Mouse (Mus musculus): ENCODE measurements around the gene Uts2r.

The Uts2r gene

DNA sequence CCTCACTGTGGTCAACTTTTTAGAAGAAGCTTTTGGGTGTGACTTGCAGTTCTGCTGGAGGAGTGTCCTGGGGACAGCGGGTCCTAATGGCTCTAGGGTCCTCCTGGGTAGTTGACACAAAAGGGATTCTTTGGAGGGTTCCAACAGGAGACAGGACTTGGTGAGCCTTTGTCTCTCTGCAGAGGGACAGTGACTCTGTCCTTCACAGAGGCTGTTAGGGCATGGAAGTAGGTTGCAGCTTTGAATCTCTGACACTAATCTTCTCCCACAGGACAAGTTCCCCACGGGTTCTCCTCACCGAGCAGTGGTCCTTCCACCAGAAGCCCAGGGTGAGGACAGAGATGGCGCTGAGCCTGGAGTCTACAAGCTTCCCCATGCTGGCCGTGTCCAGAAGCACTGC, at the start of gene Uts2r:
Gene Uts2r (plus strand): TSS at position 301 of the 400 bp plus-strand sequence.
- DNase-seq (ENCODE audit: low spot score): no peak

- no peak for DNase-seq (ENCODE audit: low spot score)
Measured at GRCm38 (mm10) chr11:121111051-121111450, 49.0 kb upstream of the Uts2r start.

DNA sequence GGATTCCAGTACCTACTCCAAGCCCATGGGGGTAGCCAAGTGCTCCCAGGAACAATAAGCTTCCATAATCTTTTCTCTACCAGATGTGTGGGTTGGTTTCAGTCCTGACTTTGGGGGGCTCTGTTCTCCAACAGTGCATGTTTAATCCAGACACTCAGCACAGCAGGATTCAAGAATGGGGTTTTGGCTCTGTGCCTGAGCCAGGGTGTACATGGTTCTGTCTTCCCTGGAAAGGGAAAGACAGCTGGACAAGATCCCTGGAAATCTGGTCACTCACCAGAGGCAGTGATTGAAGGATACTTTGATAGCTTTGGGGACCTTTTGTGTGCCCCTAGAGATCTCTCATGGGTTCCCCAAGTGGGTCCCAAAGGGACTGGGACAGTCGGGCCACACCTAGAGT, 48.5 kb upstream of the Uts2r start:
- DNase-seq (ENCODE audit: low spot score): no peak

DNA sequence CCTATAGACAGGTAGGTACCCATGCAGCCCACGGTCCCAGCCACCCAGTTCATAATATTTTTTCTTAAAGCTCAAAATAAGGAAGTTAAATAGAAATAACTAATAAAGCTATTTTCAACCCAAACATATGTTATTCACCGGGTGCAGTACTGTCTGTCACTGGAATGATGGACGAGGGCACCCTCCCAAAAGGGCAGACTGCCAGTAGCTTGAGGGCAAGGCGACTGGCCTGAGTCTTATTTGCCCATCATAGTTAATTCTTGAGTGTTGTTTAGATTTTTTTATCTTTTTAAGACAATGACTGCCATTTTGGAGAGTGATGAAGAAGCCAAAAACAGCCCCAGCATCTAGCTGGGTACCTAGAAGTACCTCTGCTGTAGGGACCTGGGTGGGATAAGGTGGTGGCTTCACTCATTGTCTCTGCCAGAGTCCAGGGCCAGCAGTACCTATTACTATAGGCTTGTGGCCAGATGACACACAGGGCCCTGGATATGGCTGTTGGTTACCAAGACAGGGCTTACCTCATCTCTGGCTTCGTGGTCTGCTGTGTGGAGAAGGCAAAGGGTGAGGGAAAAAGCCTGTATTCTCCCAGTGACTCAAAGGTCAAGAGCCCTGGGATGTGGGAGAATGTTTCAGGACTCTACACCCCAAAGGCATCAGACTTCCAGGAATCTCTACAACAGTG, 47.8 kb upstream of the Uts2r start:
- DNase-seq (ENCODE audit: low spot score): no peak

DNA sequence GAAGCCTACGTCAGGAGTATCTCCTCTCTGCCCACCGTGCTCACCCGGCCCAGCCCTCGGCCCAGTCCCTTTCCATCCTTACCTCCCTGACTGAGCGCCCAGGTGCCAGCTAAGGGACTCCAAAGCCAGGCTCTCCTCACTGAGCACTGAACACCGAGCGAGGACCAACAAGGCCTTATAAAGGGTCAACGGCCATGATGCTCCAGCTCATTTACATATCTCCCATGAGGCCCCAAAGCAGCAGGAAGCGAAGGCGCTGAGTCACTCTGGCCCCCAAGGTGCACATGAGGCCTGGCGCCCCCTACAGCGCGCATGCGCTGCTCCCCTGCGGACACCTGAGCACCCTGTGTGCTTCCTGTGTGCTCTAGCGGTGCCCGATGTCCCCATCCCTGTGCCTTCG, 42.0 kb upstream of the Uts2r start:
- no peak for DNase-seq (ENCODE audit: low spot score)

DNA sequence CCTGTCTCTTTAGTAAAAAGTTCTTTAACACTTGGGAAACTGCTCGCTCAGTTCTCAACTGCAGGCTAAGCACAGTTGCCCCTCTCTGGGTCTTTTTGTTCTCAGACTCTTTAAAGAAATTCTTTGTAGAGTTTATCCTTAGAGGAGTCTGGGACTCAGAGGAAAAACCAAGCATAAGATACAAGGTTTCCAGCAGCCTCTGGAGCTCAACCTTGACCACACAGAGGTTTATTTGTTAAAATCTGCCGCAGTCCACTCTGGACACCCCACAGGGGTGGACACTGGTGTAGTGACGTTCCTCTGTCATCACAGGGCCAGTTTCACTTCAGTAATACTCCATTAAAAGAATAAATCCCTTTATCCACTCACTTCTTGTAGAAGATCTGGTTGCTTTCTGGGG, 41.5 kb upstream of the Uts2r start, which contains the start of gene Tex19.2:
Gene Tex19.2 (minus strand): TSS at position 101 of the 400 bp plus-strand sequence.
- no peak for DNase-seq (ENCODE audit: low spot score)

DNA sequence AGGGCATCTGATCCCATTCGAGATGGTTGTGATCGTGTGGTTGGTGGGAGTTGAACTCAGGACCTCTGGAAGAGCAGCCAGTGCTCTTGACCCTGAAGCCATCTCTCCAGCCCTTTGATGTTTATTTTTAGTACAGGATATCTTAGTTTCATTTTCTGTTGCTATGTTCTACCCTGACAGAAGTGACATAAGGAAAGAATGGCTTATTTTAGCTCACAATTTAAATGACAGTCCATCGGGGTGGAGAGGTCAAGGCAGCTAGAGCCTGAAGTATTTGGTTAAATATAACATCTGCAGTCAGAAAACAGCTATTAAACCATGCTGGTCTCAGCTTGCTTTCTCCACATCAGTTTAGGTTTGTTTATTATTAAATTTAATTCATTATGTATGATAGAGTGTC, 38.9 kb upstream of the Uts2r start:
- DNase-seq (ENCODE audit: low spot score): no peak

DNA sequence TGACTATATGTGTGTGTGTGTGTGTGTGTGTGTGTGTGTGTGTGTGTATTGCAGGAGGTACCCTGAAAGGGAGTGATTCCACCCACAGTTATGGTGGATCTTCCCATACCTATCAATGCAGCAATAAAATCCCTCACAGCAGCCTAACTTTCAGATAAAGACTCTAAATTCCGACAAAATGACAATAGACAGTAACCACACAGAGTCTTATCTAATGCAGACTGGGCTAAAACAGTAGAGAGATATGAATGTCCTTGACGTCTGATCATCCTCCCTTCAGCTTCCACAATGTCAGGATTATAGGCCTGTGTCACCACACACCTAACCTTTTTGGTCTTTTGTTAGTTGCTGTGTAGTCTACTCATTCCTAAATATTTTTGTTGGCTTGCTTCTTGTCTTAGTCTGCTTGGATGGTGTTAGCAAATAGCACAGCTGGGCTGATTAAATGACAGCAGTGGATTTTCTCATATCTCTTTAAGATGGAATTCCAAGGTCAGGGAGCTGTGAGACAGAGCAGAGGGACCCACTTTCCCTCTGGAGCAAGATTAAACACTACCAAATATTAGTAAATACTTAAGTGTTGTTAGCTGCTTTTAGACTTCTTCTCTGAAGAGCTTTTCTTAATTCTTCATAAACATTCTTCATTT, 37.9 kb upstream of the Uts2r start:
- DNase-seq (ENCODE audit: low spot score): no peak

GRCm38 (mm10) chr11:121123438-121123837, 36.6 kb upstream of the Uts2r start:
- DNase-seq (ENCODE audit: low spot score): no peak

DNA sequence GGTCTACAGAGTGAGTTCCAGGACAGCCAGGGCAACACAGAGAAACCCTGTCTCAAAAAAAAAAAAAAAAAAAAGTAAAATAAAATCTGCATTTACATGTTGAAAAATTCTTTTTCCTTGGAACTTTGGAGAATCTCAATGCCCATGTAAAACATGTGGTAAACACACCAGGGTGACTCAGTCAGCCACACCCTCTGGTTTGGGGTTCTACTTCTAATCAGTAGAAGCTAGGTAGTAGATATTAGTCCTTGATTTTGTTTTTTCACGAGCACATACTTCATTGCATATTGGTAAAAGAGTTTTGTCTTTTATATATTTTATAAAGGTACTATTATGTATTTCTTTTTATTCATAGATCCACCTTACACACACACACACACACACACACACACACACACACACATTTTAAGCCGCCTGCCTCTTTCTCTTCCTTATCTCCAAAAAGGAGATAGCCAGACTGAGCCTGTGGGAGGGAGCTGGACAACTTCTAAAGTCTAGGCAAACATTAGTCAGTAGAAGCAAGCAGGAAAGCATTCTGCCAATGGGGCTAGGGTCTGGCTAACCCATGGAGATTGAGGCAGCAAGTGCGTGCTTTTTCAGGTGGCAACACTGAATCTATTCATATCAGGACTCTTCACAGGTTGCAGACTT, 34.4 kb upstream of the Uts2r start:
- DNase-seq (ENCODE audit: low spot score): no peak

DNA sequence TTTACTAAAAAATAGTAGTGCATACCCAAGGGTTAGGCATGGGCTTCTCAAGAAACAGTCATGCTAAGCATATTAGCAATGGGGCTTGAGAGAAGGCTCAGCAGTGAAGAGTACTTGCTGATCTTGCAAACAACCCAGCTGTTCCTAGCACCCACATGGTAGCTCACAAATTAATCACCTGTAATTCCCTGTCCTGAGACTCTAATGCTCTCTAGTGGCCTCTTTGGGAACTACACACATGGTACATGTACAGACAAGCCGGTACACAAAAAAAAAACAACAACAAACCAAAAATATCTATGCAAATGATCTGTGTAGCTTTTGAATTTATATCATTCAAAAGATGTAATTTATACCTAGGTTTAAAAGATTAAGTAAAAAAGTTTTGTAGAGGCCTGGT, 33.7 kb upstream of the Uts2r start:
- no peak for DNase-seq (ENCODE audit: low spot score)

DNA sequence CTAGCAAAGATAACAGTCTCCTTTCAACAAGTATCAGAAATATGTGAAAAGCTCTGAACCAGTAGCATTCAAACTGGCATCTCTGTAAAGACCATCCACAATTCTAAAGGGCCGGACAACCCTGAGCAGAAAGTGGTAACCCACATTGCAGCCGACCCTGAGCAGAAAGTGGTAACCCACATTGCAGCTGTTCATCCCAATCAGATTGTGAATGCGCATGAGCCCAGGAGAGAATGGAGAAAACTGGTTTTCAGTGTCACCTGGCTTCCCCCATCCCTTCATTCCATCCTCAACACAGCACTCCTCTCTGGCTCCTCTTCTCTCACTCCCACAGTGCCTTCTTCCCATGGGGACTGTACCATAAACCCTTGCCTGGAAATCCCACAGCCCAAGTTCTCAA, 32.6 kb upstream of the Uts2r start:
- no peak for DNase-seq (ENCODE audit: low spot score)

GRCm38 (mm10) chr11:121129616-121130015, 30.5 kb upstream of the Uts2r start:
- no peak for DNase-seq (ENCODE audit: low spot score)

DNA sequence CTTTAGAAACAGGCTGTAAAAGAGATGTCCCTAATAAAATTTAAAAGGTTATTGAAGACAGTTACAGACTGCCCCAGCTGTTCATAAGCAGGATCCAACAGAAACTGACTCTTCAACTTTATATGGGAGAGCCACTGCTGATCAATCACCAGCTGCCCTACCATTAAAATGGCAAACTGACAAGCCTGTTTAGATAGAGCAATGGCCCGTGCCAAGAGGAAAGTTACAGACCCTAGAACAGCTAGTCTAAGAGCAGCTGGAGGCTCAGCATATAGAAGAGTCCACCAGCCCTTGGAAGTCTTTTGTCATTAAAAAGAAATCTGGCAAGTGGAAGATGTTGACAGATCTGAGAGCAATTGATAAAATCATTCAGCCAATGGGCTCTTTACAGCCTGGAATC, 25.5 kb upstream of the Uts2r start:
- DNase-seq (ENCODE audit: low spot score): no peak

DNA sequence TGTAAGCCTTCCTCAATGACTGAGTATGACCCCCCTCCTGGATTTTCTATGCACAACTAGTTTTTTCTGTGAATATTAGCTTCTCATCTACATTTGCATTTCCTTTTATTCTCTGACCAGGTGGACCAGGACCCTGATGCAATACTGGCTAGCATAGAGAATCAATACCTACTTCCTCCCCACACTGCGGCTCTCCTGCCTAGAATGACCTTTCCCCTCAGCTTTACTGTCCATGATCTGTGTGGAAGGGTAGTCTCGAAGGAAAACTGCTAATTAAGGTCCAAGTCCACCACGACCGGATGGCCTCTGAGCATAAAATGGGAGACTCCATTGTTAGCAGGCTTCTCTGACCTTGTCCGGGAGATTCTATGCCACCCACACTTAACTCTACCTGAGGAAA, 22.4 kb upstream of the Uts2r start:
- no peak for DNase-seq (ENCODE audit: low spot score)

- DNase-seq (ENCODE audit: low spot score): no peak
Measured at GRCm38 (mm10) chr11:121138732-121139131, 21.3 kb upstream of the Uts2r start.

DNA sequence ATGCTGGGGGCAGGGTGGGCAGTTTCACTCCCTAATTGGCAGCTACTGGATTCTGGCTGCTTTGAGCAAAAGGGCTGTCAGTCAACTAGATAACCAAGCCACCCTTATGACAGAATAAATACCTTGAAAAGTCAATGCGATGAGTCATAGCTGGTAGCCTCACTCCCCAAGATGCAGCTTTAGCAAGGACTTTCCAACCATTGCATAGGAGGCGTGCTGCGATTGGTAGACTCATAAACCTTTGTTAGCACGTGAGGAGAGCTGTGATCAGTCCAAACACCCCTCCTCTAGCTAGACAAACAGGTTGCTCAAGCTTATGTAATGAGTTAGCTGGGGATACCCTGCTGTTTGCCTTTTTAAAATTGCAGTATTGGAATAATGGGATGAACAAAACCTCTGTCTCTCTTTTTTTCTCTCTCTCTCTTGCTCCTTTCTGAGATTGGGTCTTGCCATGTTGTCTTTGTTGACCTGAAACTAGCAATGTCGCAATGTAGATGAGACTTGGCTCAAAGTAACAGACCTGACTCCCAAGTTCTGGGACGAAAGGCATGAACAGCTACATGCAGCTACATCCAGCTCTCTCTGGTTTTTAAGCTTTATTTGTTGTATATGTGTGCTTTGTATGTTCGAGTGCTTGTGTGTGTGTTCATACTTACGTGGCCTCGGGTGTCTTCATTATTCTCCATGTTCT, 16.6 kb upstream of the Uts2r start:
- DNase-seq (ENCODE audit: low spot score): peak; percentile 76

- peak; percentile 58 for DNase-seq (ENCODE audit: low spot score)
Measured at GRCm38 (mm10) chr11:121145865-121146264, 14.2 kb upstream of the Uts2r start, which contains the start of gene Tex19.1. TSS of gene Tex19.1 (plus strand) at chr11:121146143.

DNA sequence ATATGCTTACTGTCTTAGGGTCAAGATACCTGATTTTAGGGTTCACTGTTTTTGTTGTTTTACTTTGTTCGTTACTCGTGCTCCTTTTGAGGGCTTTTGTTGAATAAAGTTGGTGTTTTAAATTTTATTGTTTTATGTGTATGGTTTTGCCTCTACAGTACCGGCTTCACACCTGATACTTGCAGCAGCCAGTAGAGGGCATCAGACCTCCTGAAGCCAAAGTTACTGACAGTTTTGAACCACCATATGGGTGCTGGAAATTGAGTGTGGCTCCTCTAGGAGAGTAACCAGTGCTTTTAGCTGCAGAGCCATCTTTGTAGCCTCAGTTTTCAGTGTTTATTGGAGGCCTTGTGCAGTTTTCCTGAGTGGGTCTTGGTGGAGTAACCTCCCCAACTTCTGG, 11.9 kb upstream of the Uts2r start:
- no peak for DNase-seq (ENCODE audit: low spot score)

GRCm38 (mm10) chr11:121154203-121154602, 5.9 kb upstream of the Uts2r start:
- DNase-seq (ENCODE audit: low spot score): no peak

DNA sequence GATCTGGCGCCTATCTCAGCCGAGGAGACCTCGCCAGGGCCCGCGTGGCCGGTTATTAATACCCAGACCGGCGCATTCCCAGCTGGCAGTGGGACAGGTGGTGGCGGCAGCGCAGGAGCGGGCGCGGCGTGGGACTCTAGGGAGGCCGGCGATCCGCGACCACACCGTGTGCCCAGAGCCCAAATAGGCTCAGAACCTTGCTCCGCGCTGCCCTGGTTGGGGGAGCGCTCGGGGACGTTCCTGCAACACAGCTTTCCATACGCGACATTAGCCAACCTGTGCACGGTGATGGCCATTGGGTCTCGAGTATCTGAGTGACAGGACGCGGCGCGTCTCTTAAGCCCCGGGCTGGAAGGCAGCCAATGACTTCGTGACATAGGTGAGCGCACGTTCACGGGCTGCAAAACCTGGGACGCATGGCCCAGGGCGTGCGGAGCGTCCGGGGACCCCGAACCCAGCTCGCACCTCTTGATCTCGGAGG, 3.6 kb upstream of the Uts2r start:
- DNase-seq (ENCODE audit: low spot score): no peak

GRCm38 (mm10) chr11:121160636-121161346, 720 bp downstream of the Uts2r start:
- DNase-seq (ENCODE audit: low spot score): no peak
